Mouse (Mus musculus): ENCODE measurements around the gene Nptx1. TPM values are rescaled to one million over a fixed set of nuclear protein-coding genes. Genes with fewer than 3 reads are reported as not detected.

The Nptx1 gene
- total RNA-seq, 2 experiments from 2014 or later: 0.55 to 0.64 TPM

GRCm38 (mm10) chr11:119551468-119551867 lies 3.9 kb upstream of the Nptx1 start:
- no peak for DNase-seq
- intact Hi-C loops (cut with DNase I): no loop called here

DNA sequence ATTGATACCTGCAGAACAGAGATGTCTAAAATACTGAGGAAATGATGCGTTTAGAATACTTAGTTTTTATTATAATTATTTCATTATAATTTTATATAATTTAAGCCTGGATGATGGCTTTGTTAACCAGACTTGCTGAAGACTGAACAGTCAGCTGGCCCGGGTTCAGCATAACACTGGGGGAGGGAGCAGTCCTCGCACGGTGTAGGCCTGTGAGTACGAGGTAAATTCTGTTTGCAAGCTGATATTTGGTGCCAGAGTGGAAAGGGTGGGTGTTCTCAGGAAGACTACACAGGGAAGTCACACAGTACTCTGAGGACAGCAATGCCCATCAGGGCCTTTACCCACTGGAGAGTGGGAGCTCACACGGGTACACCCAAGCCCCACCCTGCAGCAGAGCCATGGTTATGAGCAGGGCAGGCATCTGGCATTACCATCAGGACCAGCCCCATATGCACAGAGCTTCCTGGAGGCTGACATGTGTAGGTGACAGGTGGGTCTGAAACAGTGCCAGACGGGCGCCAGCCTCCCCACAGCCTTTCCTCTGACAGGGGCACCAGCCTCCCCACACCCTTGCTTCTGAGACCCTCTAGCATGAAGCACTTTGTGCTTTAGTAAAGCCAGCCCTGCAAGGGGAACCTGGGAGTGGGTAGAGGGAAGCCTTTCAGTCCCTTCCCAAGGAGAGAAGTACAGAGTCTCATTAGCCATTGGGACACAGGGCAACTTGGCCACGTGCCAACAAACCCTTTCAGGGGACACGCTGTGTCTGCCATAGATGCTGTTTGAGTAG lies 3.2 kb upstream of the Nptx1 start:
- intact Hi-C loops (cut with DNase I): no loop called here
- DNase-seq: no peak

- intact Hi-C loops (cut with DNase I): loop anchor here (5.0 kb wide), 1 partner anchor 223 kb away; no protein-coding TSS in a partner anchor
Observed at GRCm38 (mm10) chr11:119549371-119549811, 1.8 kb upstream of the Nptx1 start.

GRCm38 (mm10) chr11:119548741-119549370 lies 1.3 kb upstream of the Nptx1 start:
- intact Hi-C loops (cut with DNase I): loop anchor here (5.0 kb wide), 1 partner anchor 223 kb away; no protein-coding TSS in a partner anchor
- DNase-seq: no peak

More at GRCm38 (mm10) chr11:119549371-119549811, 1.8 kb upstream of the Nptx1 start:
- no peak for DNase-seq

GRCm38 (mm10) chr11:119547951-119548591 lies 518 bp upstream of the Nptx1 start:
- peak in 1 of 2 experiments; percentile 7 for DNase-seq
- intact Hi-C loops (cut with DNase I): loop anchor here (5.0 kb wide), 1 partner anchor 224 kb away; no protein-coding TSS in a partner anchor

GRCm38 (mm10) chr11:119546496-119547182 lies 914 bp downstream of the Nptx1 start:
- peak; percentile 57 to 61 for DNase-seq
- intact Hi-C loops (cut with DNase I): loop anchor here (5.0 kb wide), 1 partner anchor 226 kb away; no protein-coding TSS in a partner anchor

DNA sequence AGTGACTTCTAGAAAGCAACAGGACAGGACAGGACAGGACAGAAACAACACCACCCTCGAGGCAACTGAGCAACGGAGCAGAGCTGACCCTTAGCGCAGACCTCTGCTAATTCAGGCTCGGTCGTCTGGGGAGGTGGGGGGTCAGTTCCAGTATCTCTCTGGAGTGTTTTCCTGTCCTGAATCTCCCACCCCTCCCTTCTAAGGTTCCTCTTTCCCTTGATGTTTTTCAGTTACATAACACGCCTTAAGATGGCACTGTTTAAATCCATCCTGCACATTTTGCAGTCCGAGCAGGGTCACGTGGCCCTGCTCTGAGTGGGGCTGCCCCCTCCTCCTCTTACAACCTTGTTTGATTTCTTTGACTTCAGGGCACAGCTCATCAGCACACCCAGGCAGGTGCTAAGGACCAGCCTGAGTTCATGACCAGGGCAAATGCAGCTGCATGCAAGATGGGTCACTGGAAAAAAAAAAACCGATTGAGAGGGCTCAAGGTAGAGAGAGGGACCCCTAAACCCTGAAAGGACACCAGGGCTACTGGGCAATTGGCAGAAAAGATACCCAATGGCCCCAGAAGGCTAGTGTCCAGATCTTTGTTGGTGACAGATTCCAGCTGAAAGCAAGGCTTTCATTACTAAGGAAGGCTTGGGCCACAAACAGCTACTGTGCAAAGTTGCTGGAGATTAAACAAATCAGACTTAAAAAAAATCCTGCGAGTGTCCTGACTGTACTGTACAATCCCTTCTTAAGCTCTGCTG lies 1.6 kb downstream of the Nptx1 start:
- intact Hi-C loops (cut with DNase I): loop anchor here (5.0 kb wide), 1 partner anchor 226 kb away; no protein-coding TSS in a partner anchor

DNA sequence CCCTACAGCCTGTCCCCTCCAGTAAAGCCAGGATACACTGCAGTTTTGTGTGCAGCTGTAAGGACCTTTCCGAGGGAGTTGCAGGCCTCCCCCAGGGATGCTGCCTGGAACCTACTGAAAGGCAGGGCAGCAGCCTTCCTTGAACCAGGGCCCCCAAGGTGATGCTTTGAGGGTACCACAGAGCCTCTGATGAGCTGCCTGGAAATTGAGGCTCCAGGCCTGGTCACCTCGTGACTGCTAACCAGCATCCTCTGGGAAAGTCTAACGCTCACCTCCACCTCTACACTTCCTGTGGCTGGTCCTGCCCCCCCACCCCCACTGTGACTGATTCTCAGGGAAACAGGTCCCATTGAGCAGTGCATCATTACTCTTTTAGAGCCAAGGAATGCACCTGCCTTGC lies 2.3 kb downstream of the Nptx1 start:
- intact Hi-C loops (cut with DNase I): loop anchor here (5.0 kb wide), 1 partner anchor 227 kb away; no protein-coding TSS in a partner anchor

More for the DNA sequence above, 1.6 kb downstream of the Nptx1 start:
- DNase-seq: no peak

DNA sequence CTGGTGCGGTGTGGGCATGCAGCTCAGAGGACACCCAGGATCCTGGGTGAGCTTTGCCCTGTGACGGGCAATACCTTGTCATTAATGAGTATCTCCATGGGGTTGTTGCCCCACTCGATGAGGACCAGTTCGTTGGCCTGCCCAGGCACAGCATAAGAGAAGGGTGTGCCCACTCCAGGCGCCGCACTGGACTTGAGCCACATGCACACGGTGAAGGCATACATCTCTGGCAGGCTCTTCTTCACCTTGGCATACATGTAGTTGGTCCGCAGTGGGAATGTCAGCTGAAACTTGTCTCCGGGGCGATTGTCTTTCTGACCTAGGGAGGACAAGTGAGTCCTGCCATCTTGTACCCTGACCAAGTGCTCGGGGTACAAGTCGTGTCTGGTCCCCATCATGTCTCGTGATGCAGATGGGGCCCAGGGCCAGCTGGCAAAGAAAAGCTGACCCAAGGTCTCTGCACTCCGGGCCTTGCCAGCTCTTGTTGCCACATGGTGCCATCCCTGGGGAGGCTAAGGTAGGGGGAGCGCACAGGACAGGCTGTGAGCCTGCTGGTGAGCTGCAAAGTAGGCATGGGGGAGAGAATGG lies 2.9 kb downstream of the Nptx1 start:
- intact Hi-C loops (cut with DNase I): loop anchor here (5.0 kb wide), 1 partner anchor 228 kb away; no protein-coding TSS in a partner anchor
- DNase-seq: no peak

More for the DNA sequence above, 2.3 kb downstream of the Nptx1 start:
- no peak for DNase-seq

GRCm38 (mm10) chr11:119543816-119544517 lies 3.6 kb downstream of the Nptx1 start:
- DNase-seq: no peak
- intact Hi-C loops (cut with DNase I): no loop called here

DNA sequence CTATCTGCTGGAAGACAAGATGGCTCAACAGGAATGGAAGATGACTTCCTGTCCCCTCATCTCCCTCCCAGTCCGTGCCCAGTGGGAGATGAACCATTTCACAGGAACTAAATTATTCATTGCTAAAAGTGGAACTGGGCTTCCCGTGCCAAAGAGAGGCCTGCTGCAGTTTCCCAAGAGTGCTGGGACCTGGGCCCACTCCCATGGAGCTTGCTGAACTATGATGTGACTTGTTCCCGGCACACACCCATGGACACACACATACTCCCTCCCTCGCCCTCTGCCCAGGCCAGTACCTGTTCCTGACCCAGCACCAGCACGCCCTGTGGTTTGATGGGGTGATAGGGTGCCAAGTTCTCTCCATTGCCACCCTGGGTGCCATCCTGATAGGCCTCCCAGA lies 4.7 kb downstream of the Nptx1 start:
- no peak for DNase-seq
- intact Hi-C loops (cut with DNase I): no loop called here

- no peak for DNase-seq
- intact Hi-C loops (cut with DNase I): no loop called here
Observed at GRCm38 (mm10) chr11:119542371-119542770, 5.2 kb downstream of the Nptx1 start.

- DNase-seq: no peak
- intact Hi-C loops (cut with DNase I): no loop called here
Observed at GRCm38 (mm10) chr11:119541082-119541481, 6.5 kb downstream of the Nptx1 start.

DNA sequence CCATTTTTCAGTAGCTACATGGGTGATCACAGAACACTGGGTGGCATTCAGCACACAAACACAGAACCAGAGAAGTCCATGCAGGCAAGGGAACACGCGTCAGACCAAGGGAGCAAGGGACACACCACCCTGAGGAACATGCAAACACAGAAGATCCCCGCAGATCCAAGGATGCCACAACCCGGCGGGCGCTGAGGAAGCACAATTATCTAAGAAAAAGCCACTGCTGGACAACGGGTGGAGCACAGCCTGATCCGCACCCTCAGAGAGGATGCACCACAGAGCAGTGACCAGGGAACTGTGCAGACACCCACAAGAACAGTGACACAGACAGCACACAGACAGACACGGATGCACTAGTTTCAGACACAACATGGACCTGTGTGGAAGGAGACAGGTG lies 7.0 kb downstream of the Nptx1 start:
- intact Hi-C loops (cut with DNase I): no loop called here
- no peak for DNase-seq

DNA sequence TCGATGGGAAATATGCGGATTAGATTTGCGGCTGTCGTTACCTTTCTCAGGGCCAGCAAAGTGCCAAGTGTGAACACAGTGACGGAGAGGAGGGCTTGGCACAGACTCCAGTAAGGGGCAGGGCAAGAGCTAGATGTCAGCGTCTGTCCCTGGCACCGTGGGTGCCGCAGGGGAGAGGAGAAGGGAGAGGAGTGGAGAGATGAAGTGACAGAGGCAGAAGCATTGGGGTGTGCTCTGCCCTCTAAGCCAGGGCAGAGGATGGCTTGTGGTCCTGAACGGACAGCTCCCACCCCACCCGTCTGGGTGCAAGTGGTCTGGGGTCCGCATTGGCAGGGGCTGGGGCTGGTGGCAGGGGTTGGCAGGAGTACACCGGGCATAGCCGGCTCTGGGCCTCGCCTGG lies 7.6 kb downstream of the Nptx1 start:
- intact Hi-C loops (cut with DNase I): no loop called here
- no peak for DNase-seq

- intact Hi-C loops (cut with DNase I): no loop called here
Observed at GRCm38 (mm10) chr11:119533745-119534144, 13.8 kb downstream of the Nptx1 start.

GRCm38 (mm10) chr11:119532460-119532859 lies 15.1 kb downstream of the Nptx1 start:
- intact Hi-C loops (cut with DNase I): no loop called here

More at GRCm38 (mm10) chr11:119533745-119534144, 13.8 kb downstream of the Nptx1 start:
- DNase-seq: no peak

DNA sequence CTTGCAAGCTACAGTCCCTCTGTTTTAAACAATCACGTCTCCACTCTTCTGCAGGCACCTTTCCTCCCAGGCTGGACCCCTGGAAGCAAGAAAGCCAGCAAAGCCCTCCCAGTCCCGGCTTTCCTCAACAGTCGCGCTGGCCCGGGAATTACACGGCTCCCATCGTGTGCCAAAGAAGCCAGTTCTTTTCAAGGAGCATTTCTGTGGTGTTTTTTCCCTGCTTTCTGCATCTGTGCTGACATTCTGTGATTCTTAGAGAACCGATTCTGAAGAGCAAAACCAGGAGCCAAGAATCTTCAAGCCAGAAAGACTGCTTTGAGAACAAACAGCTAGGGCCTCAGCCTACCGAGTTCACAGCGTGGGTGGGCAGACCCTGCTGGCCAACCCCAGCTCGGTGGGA lies 18.6 kb downstream of the Nptx1 start:
- intact Hi-C loops (cut with DNase I): no loop called here
- DNase-seq: no peak

More at GRCm38 (mm10) chr11:119532460-119532859, 15.1 kb downstream of the Nptx1 start:
- DNase-seq: no peak
